Mouse (Mus musculus) cerebellum, postnatal 10 days (tissue): ENCODE data around the gene Cadps.

Experiments used
- DNase-seq, 2 experiments: peaks; one replicate each; pipeline ENCODE4 v3.0.0; 2021; ENCODE audit warnings: mixed read lengths in 2 of 2

The Cadps gene

GRCm38 (mm10) chr14:12581657-12582056 lies 241.2 kb downstream of the Cadps start:
- no peak for DNase-seq

- DNase-seq: no peak
These were observed 242.1 kb downstream of the Cadps start for GRCm38 (mm10) chr14:12580786-12581185.

- DNase-seq: no peak
These were observed 244.7 kb downstream of the Cadps start for GRCm38 (mm10) chr14:12578156-12578555.

- no peak for DNase-seq
These were observed 245.3 kb downstream of the Cadps start for GRCm38 (mm10) chr14:12577475-12578140.

GRCm38 (mm10) chr14:12575105-12575504 lies 247.8 kb downstream of the Cadps start:
- DNase-seq: peak; percentile 72 to 80

DNA sequence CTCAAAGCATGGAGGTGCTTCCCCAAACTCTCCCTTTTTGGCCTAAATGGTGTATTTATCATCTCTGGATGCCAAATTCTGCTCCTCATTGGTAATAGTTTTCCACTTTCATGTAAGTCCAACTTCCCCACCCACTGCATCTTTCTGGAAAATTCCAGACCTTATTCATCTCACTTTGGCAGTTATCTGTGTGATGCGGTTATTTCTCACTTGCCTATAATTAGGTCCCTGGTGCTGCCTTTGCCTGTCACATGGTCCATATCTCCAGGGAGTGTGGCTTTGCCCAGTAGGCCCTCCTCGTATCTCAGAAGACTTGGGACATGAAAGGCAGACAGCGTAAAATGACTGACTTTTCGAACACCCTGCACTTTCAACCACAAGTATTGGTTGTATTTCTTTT lies 248.5 kb downstream of the Cadps start:
- no peak for DNase-seq

- peak; percentile 68 to 78 for DNase-seq
These were observed 261.1 kb downstream of the Cadps start for GRCm38 (mm10) chr14:12561730-12562129.

- DNase-seq: peak; percentile 51 to 64
These were observed 262.7 kb downstream of the Cadps start for GRCm38 (mm10) chr14:12560233-12560577.

GRCm38 (mm10) chr14:12559574-12560232 lies 263.2 kb downstream of the Cadps start:
- no peak for DNase-seq

DNA sequence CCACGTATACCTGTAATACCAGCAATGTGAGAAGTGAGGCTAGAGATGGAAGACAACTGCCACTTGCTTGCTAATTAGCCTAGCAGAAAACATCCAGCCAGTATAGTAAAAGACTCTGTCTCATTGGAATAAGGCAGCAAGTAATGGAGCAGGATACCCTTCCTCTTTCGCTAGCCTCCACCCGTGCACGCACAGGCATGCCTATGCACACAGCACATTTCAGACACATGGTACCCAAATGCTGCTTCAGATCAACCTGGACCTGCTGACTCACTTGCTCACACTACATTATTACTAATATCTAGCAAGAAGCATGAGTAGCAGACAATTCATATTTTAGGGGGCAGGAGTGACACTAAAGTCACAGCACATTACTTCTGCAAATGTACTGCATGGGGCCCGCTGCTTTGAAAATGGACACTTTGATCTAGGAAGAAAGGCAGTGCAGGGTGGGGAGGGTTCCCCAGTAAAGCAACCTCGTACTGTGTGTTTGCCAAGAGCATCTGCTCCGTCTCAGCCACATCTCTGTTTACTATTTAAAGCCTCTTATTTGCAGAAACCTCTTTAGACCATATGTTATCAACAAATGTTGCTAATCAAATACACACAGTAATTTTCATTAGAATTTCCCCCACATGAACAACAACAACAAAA lies 263.8 kb downstream of the Cadps start:
- no peak for DNase-seq

- DNase-seq: peak; percentile 34 to 38
These were observed 268.4 kb downstream of the Cadps start for GRCm38 (mm10) chr14:12554486-12554885.

GRCm38 (mm10) chr14:12551353-12551752 lies 271.5 kb downstream of the Cadps start:
- DNase-seq: no peak

GRCm38 (mm10) chr14:12550931-12551330 lies 271.9 kb downstream of the Cadps start:
- DNase-seq: no peak

DNA sequence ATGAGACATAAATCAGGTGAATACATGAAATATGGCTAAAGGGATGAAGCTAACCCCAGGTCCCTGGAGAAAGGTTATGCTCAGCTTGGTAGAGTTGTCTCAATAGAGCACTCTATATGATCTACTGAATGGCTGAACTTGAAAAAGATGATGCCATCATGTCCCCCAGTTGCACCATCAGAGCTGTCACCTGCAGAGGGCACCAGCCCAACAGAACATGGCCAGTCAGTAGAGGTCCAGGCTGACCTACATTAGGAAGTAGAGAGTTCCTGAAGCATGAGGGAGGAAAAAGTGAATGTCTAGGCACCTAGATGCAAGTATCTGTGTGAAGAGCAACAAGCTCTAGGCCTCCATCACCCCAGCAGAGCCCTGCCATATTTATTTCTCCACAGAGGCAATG lies 273.6 kb downstream of the Cadps start:
- DNase-seq: peak in 1 of 2 experiments; percentile 28

GRCm38 (mm10) chr14:12547496-12547895 lies 275.4 kb downstream of the Cadps start:
- no peak for DNase-seq

DNA sequence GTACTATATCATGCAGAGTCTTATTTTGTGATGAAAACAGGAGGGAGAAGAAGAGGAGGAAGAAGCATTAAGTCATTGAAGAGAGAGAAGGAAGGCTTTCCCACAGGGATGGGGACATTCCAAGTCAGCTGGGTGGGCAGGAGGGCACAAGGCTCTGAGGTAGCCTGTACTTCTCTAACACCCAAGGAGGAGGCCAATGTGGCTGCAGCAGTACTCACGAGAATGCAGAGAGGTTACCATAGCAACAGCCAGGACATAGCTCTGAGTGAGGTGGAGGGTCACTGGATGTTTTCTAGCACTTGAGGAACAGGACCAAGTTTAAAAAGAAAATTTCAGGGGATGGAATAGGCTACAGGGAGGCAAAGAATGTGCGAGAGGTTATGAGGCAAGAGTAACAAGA lies 281.1 kb downstream of the Cadps start:
- no peak for DNase-seq

DNA sequence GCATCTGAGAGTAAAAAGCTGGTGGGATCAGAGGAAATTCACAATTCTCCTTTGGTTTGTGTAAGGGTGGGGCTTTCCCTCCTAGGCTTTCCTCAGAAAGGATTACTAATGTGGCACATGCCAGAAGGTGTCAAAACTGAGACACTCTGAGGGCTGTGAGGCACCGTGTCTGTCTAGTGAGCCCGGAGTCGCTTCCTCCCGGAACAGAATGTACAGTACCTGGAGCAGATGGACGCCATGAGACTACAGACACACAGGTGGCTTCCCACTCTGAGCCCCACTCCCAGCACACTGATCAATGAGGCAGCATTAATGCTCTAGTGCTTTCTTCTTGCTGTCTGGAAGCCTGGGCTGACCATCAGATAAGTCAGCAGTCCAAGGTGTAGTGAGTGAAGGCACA lies 283.8 kb downstream of the Cadps start:
- DNase-seq: peak; percentile 24 to 53

DNA sequence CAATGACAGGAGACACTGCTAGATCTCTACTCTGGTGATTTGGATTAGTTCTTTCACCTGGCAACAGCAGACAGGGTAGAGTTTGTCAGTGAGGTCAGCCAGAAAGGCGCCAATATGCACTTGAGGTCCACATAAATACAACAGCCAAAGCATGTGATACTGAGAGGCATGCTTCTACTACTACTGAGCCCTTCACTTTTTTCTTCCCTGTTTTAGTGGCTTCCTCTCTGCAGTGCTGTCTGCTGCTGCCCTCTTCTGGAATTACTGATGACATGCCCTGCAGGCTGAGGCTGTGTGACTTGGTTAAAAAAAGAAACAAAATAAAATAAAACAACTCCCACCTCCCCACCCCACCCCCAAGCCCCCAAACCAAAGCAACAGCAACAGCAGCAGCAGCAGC lies 291.8 kb downstream of the Cadps start:
- DNase-seq: peak; percentile 63 to 64

DNA sequence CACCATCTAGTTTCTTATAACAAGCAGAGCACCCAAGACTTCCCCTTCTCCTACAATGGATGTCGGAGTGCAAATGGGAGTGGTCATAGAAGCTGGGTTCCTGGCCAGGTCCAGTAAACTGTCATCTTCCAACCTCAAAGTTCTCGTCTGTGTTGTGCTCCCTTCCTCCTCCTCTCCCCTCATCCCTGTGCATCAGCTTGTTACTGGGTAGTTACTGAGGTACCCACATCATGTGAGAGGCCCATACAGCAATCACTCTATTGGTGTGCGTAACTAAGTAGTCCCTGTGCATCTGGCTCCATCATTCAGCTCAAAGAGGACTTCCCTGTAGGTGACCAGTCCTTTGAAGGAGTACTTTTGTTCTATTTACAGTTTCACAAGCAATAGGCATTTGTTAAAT lies 292.3 kb downstream of the Cadps start:
- DNase-seq: no peak

DNA sequence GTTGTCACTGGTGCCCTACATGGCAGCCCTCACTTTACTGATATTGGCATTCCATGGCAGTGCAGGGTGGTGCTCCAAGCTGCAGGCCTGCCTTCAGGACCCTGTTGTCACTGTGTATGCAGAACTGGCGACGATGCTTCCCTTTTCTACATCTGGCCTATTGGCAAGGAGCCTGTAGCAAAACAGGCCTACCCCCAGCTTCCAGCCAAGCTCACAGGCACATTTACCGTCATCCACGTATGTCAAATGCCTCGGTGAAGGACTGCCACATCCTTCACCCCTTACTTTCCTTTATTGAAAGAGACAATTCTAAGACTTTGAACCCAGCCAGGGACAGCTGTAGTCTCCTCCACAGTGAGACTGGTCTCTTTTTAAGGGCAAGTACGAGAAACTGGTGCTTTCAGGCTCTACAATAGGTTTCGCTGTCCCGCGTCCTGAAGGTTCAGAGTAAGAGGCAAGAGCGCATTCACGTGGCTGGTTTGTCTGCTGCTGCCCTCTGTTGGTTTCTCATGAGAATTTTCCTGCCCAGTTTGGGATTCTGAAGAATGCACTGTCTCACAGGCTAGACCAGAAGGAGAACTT lies 292.8 kb downstream of the Cadps start:
- DNase-seq: peak; percentile 74 to 75

- no peak for DNase-seq
These were observed 295.6 kb downstream of the Cadps start for GRCm38 (mm10) chr14:12527296-12527695.

DNA sequence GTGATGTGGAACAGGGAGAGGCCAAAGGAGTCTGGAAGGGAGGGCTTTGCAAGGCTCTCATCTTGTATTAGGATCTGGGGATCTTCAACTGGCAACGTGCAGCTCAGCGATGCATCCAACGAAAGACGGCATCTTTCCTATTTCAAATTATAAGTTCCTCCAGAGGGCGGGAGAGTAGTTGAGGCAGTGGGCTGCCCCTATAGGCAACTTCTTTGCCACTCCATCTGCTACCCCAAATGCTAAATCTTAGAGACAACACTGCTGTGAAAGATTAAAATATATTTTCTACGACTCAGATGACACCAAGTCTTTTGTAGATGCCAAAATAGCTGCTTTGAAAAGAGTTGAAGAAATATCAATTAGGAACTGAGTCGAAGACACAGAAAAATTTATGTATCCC lies 315.9 kb downstream of the Cadps start:
- no peak for DNase-seq

GRCm38 (mm10) chr14:12504191-12504947 lies 318.5 kb downstream of the Cadps start:
- no peak for DNase-seq
